Mouse (Mus musculus) CD4-positive, CD25-positive, alpha-beta regulatory T cell, adult 2 months (primary cell): ENCODE measurements around the gene Pcdh9.

ENCODE experiments used
- DNase-seq: peaks from one replicate; pipeline ENCODE4 v3.0.0-alpha.2; 2012; ENCODE audit warnings: low read depth, low spot score

Pcdh9 gene

GRCm38 (mm10) chr14:93890519-93891370 is at the start of gene Pcdh9:
Gene Pcdh9 (minus strand): TSS chr14:93890679.
- DNase-seq, result no peak

- DNase-seq, result no peak
Measured at GRCm38 (mm10) chr14:93906928-93907327, 16.4 kb upstream of the Pcdh9 start.

GRCm38 (mm10) chr14:93898533-93898932 is 8.1 kb upstream of the Pcdh9 start:
- no peak for DNase-seq

- no peak for DNase-seq
Measured at GRCm38 (mm10) chr14:93895131-93895530, 4.7 kb upstream of the Pcdh9 start.

GRCm38 (mm10) chr14:93891371-93891746 is 880 bp upstream of the Pcdh9 start:
- DNase-seq, result no peak

GRCm38 (mm10) chr14:93889839-93890518 is 500 bp downstream of the Pcdh9 start:
- no peak for DNase-seq

- no peak for DNase-seq
Measured at GRCm38 (mm10) chr14:93889231-93889630, 1.2 kb downstream of the Pcdh9 start.

- DNase-seq, result no peak
Measured at GRCm38 (mm10) chr14:93888346-93888745, 2.1 kb downstream of the Pcdh9 start.

- no peak for DNase-seq
Measured at GRCm38 (mm10) chr14:93887066-93887465, 3.4 kb downstream of the Pcdh9 start.

GRCm38 (mm10) chr14:93885551-93886084 is 4.9 kb downstream of the Pcdh9 start:
- DNase-seq, result no peak

GRCm38 (mm10) chr14:93884467-93884866 is 6.0 kb downstream of the Pcdh9 start:
- DNase-seq, result no peak

- DNase-seq, result no peak
Measured at GRCm38 (mm10) chr14:93880071-93880470, 10.4 kb downstream of the Pcdh9 start.

- no peak for DNase-seq
Measured at GRCm38 (mm10) chr14:93875968-93876367, 14.5 kb downstream of the Pcdh9 start.

- DNase-seq, result no peak
Measured at GRCm38 (mm10) chr14:93868211-93868610, 22.3 kb downstream of the Pcdh9 start.

GRCm38 (mm10) chr14:93858069-93858468 is 32.4 kb downstream of the Pcdh9 start:
- no peak for DNase-seq

GRCm38 (mm10) chr14:93846091-93846677 is 44.3 kb downstream of the Pcdh9 start:
- no peak for DNase-seq

GRCm38 (mm10) chr14:93842686-93843288 is 47.7 kb downstream of the Pcdh9 start:
- no peak for DNase-seq

- no peak for DNase-seq
Measured at GRCm38 (mm10) chr14:93832511-93832910, 58.0 kb downstream of the Pcdh9 start.

GRCm38 (mm10) chr14:93827159-93827558 is 63.3 kb downstream of the Pcdh9 start:
- no peak for DNase-seq

- no peak for DNase-seq
Measured at GRCm38 (mm10) chr14:93826042-93826462, 64.4 kb downstream of the Pcdh9 start.

GRCm38 (mm10) chr14:93818845-93819244 is 71.6 kb downstream of the Pcdh9 start:
- DNase-seq, result no peak

- DNase-seq, result no peak
Measured at GRCm38 (mm10) chr14:93817591-93817990, 72.9 kb downstream of the Pcdh9 start.
